Mouse (Mus musculus) adrenal gland, postnatal 10 days (tissue): ENCODE measurements around the gene Gbe1. TPM values are rescaled to one million over a fixed set of nuclear protein-coding genes. Genes with fewer than 3 reads are reported as not detected.
A peak's percentile ranks its signal among the peaks of the same experiment; 100 is the strongest.

Experiments used
- DNase-seq: peaks from one replicate; pipeline ENCODE4 v3.0.0; 2021; ENCODE audit warnings: mixed read lengths
- total RNA-seq, 2 experiments: library from RNA; stranded (reverse); gene quantifications; 2 replicates each; pipeline ENCODE4 v1.2.3; 2021

The Gbe1 gene
- total RNA-seq, 2 experiments from 2014 or later: 54.6 to 58.0 TPM

DNA sequence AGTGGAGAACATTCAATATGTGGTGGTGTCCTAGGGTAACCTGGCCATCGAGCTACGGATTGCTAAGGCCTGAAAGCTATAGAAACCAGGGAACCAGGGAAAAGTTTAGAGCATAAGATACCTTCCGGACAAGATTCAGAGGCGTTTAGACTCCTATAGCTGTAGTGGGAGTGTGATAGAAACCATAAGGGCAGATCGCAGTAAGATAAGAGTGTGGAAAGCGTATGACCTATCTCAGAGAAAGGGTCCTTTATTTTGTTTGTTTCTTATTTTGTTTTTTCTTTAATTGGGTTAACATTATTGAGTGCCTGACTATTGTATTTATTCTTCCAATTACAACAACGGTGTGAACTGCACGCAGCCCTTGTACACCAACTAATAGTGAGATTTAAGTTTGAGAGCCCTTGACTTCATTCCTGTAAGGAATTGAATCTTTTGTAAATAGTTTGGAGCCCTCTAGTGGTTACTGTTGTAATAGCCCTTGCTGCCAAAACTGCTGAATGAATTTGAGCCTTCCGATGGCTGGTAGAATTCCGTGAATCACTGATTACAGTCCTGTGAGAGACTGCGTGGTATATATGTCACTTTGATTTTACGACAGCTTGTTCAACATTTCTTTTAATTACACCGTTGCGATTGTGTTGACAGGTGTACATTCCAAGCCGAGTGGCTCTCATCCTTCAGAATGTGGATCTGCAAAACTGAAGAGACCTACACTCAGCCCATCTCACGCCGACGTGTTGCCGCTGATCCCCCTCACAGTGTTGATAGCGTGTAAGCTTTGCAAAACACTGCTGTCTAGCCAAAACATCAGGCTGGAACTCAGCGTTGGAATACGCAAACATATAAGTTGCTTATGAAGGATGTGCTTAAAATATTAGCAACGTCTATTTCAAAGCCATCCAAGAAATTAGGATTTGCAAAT is 254.9 kb downstream of the Gbe1 start:
- peak; percentile 56 for DNase-seq

GRCm38 (mm10) chr16:70585964-70586363 is 272.2 kb downstream of the Gbe1 start:
- no peak for DNase-seq

- DNase-seq: no peak
These were observed 288.6 kb downstream of the Gbe1 start for GRCm38 (mm10) chr16:70602326-70602725.

DNA sequence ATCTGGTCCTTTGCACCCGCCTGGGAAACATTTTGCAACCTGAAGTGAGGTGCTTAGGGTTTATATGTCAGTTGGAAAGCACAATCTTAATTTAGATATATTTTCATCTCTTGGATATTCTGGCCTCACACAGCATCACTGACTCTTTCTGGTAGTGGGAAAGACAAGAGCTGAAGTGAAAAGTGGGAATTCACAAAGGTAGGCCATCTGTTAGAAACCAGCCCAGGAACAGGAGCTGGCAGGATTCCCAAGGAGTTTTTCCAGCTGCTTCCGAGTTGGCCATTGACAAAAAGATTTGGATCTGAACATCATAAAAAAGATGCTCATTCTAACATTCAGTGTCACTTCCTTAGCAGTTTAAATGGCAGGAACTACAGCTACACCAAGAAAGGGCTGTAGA is 294.6 kb downstream of the Gbe1 start:
- no peak for DNase-seq

GRCm38 (mm10) chr16:70617691-70618090 is 303.9 kb downstream of the Gbe1 start:
- DNase-seq: no peak

DNA sequence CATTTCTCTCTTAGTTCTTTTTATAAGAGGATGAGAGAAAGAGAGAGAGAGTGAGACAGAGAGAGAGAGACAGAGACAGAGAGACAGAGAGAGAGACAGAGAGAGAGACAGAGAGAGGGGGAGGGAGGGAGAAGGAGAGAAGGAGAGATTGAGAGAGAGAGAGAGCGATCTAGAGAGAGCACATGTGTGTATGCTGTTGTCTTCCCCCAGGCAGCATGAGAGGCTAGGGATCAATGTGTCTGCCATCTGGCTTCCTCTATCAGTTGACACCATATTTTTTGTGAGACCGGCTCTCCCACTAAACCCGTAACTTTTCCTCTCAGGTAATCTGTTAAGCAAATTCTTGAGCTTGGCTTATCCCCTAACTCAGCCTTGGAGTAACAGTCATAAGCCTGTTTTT is 304.4 kb downstream of the Gbe1 start:
- no peak for DNase-seq
